Mouse (Mus musculus) G1E (cell line): ENCODE data around the gene Abca3. TPM values are rescaled to one million over a fixed set of nuclear protein-coding genes. Genes with fewer than 3 reads are reported as not detected.
A peak's percentile ranks its signal among the peaks of the same experiment; 100 is the strongest.

Experiments
- ATAC-seq: 2 replicates; pipeline ENCODE4 v1.8.0; 2016; ENCODE audit warnings: mild to moderate bottlenecking; ENCODE audit not compliant: insufficient number of reproducible peaks, poor library complexity, low FRiP score, severe bottlenecking; ENCODE audit errors: extremely low read depth
- DNase-seq: peaks from one replicate; pipeline ENCODE4 v3.0.0; 2012; ENCODE audit warnings: low spot score
- H3K27me3 ChIP-seq: 2 replicates; pipeline ENCODE4 v1.6.1; 2012; ENCODE audit warnings: mild to moderate bottlenecking, low read length, inconsistent platforms; ENCODE audit not compliant: insufficient read depth
- H3K36me3 ChIP-seq: replicated peaks from 2 replicates; pipeline ENCODE3; 2012; ENCODE audit warnings: mild to moderate bottlenecking, inconsistent platforms
- H3K4me1 ChIP-seq: 2 replicates; pipeline ENCODE4 v1.6.1; 2012; ENCODE audit warnings: low read depth, low read length, inconsistent platforms, mixed read lengths; ENCODE audit not compliant: insufficient read depth
- H3K4me3 ChIP-seq: 2 replicates; pipeline ENCODE4 v1.5.1; 2012; ENCODE audit warnings: low read depth, mild to moderate bottlenecking, inconsistent platforms, low read length, moderate library complexity, mixed read lengths
- H3K9me3 ChIP-seq: replicated peaks from 2 replicates; pipeline ENCODE4 v1.6.1; 2012; ENCODE audit warnings: inconsistent platforms
- CTCF ChIP-seq: IDR thresholded peaks from 2 replicates; pipeline ENCODE4 v1.5.1; 2012; ENCODE audit warnings: low read depth, low read length, inconsistent platforms, mixed read lengths
- GATA1 ChIP-seq: IDR thresholded peaks from 2 replicates; pipeline ENCODE4 v1.6.1; 2012; ENCODE audit warnings: borderline replicate concordance, low read length, inconsistent platforms, mixed read lengths
- GATA2 ChIP-seq: IDR thresholded peaks from 2 replicates; pipeline ENCODE4 v1.6.1; 2012; ENCODE audit warnings: low read depth, low read length, inconsistent platforms, borderline replicate concordance
- POLR2AphosphoS5 ChIP-seq: IDR thresholded peaks from 2 replicates; pipeline ENCODE4 v1.6.1; 2012; ENCODE audit warnings: low read depth, low read length, inconsistent platforms; ENCODE audit not compliant: insufficient replicate concordance
- TAL1 ChIP-seq: conservative IDR thresholded peaks from 2 replicates; pipeline ENCODE4 v1.6.1; 2012; ENCODE audit warnings: low read depth, low read length, inconsistent platforms, mixed read lengths
- polyA plus RNA-seq: library from polyadenylated mRNA; stranded (reverse); fragments of >175 nt; gene quantifications from 2 replicates; pipeline ENCODE4 v1.2.3, GENCODE M21; 2012
- total RNA-seq, 2 experiments: library from RNA; stranded (forward) in 1 of 2; stranded (reverse) in 1 of 2; fragments of 200-1000 nt in 1 of 2; fragments of >200 nt in 1 of 2; fragmentation: Nextera tagmentation in 1 of 2; gene quantifications; 2 replicates each; pipeline ENCODE4 v1.2.3; 2014 to 2017

Gene Abca3
- total and polyA plus RNA-seq, 3 experiments = 24.0 to 68.9 (median 29.5) TPM

DNA sequence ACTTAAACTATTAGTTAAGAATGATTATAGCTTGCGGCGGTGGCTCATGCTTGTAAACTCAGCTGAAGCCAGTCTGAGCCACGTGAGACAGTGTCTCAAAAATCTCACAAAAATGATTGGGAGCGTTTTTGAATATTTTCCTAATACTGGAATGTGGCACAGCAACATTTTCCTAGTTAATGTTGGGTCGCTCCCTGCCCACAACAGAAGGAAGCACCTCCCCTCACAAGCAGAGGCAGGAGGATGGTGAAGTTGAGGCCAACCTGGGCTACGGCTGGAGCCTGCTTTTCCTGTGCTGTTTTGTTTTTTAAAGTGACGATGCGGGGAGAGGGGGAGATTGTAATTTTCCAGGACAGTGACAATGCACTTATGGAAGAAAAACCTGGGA, 75.4 kb downstream of the Abca3 start:
- Histone ChIP-seq H3K4me1 (peaks cover 23% of the 10 kb centered on the region), H3K27me3 (no peaks in the 10 kb centered on the region), H3K36me3 (peaks cover 65% of the 10 kb centered on the region), H3K4me3 (peak overlapping the region; percentile 83), H3K9me3 (no peaks in the 10 kb centered on the region)
- DNase-seq = no peak
- ATAC-seq = no peak
- no peak for TF ChIP-seq TAL1

GRCm38 (mm10) chr17:24429201-24429983, 77.6 kb downstream of the Abca3 start:
- Histone ChIP-seq H3K9me3 (no peaks in the 10 kb centered on the region), H3K4me1 (peaks cover 23% of the 10 kb centered on the region), H3K27me3 (no peaks in the 10 kb centered on the region), H3K4me3 (no peak overlapping the region), H3K36me3 (peaks cover 63% of the 10 kb centered on the region)
- DNase-seq (no peak), ATAC-seq (no peak)
- TF ChIP-seq GATA2 (no peak), TAL1 (no peak), GATA1 (no peak), POLR2AphosphoS5 (no peak), CTCF (no peak)

GRCm38 (mm10) chr17:24437016-24437415, 85.3 kb downstream of the Abca3 start:
- Histone ChIP-seq H3K9me3 (no peaks in the 10 kb centered on the region), H3K4me3 (no peak overlapping the region), H3K27me3 (no peaks in the 10 kb centered on the region), H3K36me3 (peaks cover 94% of the 10 kb centered on the region), H3K4me1 (no peaks in the 10 kb centered on the region; the same call in 1 of the 2 replicates)
- DNase-seq (peak; percentile 55), ATAC-seq (0 out of 2 replicates have a peak, but pooled peaks have one; percentile 15)
- TF ChIP-seq TAL1 (no peak), POLR2AphosphoS5 (no peak), GATA1 (no peak), GATA2 (no peak), CTCF (peak; percentile 55)

DNA sequence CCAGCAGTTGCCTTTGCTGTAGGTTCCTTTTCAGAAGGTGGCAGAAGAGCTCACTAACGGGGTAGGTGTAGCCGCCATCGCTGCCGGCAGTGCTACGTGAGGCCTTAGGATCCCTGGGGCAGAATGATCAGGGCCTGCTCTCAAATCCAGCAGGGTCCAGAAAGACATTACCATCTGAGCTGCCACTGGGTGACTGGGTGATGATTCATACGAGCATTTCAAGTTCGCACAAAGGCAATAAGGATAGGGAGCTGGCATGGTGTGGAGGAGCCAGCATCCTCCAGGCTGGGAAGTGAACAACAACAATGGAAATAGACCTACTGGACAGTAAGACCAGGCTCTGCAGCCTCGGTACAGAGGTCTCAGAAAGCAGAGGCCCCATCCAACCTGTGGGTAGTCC, 88.6 kb downstream of the Abca3 start:
- H3K4me1 ChIP-seq = no peaks in the 10 kb centered on the region
- H3K27me3 ChIP-seq = no peaks in the 10 kb centered on the region
- no peaks in the 10 kb centered on the region for H3K9me3 ChIP-seq
- H3K36me3 ChIP-seq = peaks cover 100% of the 10 kb centered on the region
- H3K4me3 ChIP-seq = no peak overlapping the region
- no peak for ATAC-seq
- TF ChIP-seq CTCF = no peak
- no peak for TF ChIP-seq GATA1
- no peak for TF ChIP-seq POLR2AphosphoS5
- DNase-seq = no peak

DNA sequence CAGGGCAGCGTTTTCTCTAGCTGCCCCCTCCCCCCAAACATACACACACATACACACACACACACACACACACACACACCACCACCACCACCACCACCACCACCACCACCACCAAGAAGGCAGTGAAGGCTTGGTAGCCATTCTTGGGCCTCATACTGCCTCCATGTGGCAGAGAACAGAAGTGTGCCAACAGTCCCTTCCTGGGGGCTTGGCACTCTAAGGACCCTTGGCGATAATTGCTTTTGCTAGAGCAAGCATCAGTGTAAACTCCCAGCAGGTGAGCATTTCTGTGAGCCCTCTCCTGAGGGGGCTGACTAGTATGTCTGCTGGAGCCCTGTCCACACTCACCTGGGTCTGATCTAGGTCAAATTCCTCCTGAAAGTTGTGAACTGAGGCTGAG, 89.4 kb downstream of the Abca3 start:
- H3K36me3 ChIP-seq = peaks cover 100% of the 10 kb centered on the region
- DNase-seq = no peak
- H3K27me3 ChIP-seq = no peaks in the 10 kb centered on the region
- no peaks in the 10 kb centered on the region for H3K4me1 ChIP-seq
- H3K9me3 ChIP-seq = no peaks in the 10 kb centered on the region
- ATAC-seq = no peak
- TF ChIP-seq GATA1 (no peak), POLR2AphosphoS5 (no peak), TAL1 (no peak), GATA2 (no peak), CTCF (no peak)
- no peak overlapping the region for H3K4me3 ChIP-seq

GRCm38 (mm10) chr17:24442107-24442506, 90.4 kb downstream of the Abca3 start:
- ATAC-seq (no peak), DNase-seq (no peak)
- Histone ChIP-seq H3K9me3 (no peaks in the 10 kb centered on the region), H3K36me3 (peaks cover 100% of the 10 kb centered on the region), H3K4me1 (peaks cover 2% of the 10 kb centered on the region; the same call in 1 of the 2 replicates), H3K27me3 (no peaks in the 10 kb centered on the region), H3K4me3 (no peak overlapping the region)
- TF ChIP-seq POLR2AphosphoS5 (no peak), GATA1 (no peak), GATA2 (no peak), CTCF (no peak), TAL1 (no peak)
